Mouse (Mus musculus) limb, embryonic 13.5 days (tissue): ENCODE measurements at regions not wholly inside any gene's neighbourhood (a gene's known extent, or its start where the extent isn't known, plus 50 kb on each side); places are given as distances from the start of the nearest gene placed in this dataset.

Experiments used
- ATAC-seq: fragments of 200-750 bp; cut with Nextera tagmentation; 2 replicates; pipeline ENCODE4 v1.8.0; 2017; ENCODE audit warnings: low read depth, moderate number of reproducible peaks, moderate TSS enrichment; ENCODE audit not compliant: low FRiP score
- H3K27ac ChIP-seq: fragments of 300-500 bp; sonication (generic); 2 replicates; pipeline ENCODE4 v1.5.1; 2015; ENCODE audit warnings: inconsistent platforms, mild to moderate bottlenecking, moderate library complexity
- H3K27me3 ChIP-seq: fragments of 300-500 bp; sonication (generic); 2 replicates; pipeline ENCODE4 v1.6.1; 2015; ENCODE audit warnings: mild to moderate bottlenecking, inconsistent platforms
- H3K36me3 ChIP-seq: fragments of 300-500 bp; sonication (generic); 2 replicates; pipeline ENCODE4 v1.6.1; 2015; ENCODE audit warnings: inconsistent platforms, mild to moderate bottlenecking, moderate library complexity
- H3K4me1 ChIP-seq: fragments of 300-500 bp; sonication (generic); 2 replicates; pipeline ENCODE4 v1.6.1; 2015; ENCODE audit warnings: inconsistent platforms
- H3K4me2 ChIP-seq: fragments of 300-500 bp; sonication (generic); replicated peaks from 2 replicates; pipeline ENCODE4 v1.6.1; 2015; ENCODE audit warnings: inconsistent platforms, mild to moderate bottlenecking, moderate library complexity
- H3K4me3 ChIP-seq: fragments of 300-500 bp; sonication (generic); 2 replicates; pipeline ENCODE4 v1.5.1; 2015; ENCODE audit warnings: moderate library complexity, mild to moderate bottlenecking, inconsistent platforms
- H3K9ac ChIP-seq: fragments of 300-500 bp; sonication (generic); 2 replicates; pipeline ENCODE4 v1.6.1; 2015; ENCODE audit warnings: mild to moderate bottlenecking, inconsistent platforms
- H3K9me3 ChIP-seq: fragments of 300-500 bp; sonication (generic); 2 replicates; pipeline ENCODE4 v1.6.1; 2016; ENCODE audit warnings: inconsistent platforms
- WGBS: fragments of 180-500 bp; shearing (Covaris S2); methylation state at CpG from one replicate; pipeline ENCODE4 v1.1.7; 2015; 5-methylcytosine and 5-hydroxymethylcytosine counted together

GRCm38 (mm10) chr2:8756546-8756945 lies 1124.5 kb upstream of the 4930412O13Rik start:
- no peak overlapping the region for H3K4me2 ChIP-seq
- H3K9me3 ChIP-seq: no peaks in the 10 kb centered on the region
- no peaks in the 10 kb centered on the region for H3K36me3 ChIP-seq
- H3K27me3 ChIP-seq: no peaks in the 10 kb centered on the region
- ATAC-seq: no peak
- H3K9ac ChIP-seq: no peak overlapping the region
- WGBS: 57% methylated on average over 4 of the region's 4 CpGs
- no peak overlapping the region for H3K4me3 ChIP-seq
- H3K4me1 ChIP-seq: no peaks in the 10 kb centered on the region
- no peak overlapping the region for H3K27ac ChIP-seq

- Histone ChIP-seq H3K4me3 (no peak overlapping the region), H3K36me3 (no peaks in the 10 kb centered on the region), H3K27me3 (no peaks in the 10 kb centered on the region), H3K9ac (no peak overlapping the region), H3K4me1 (no peaks in the 10 kb centered on the region), H3K9me3 (no peaks in the 10 kb centered on the region), H3K27ac (no peak overlapping the region), H3K4me2 (no peak overlapping the region)
- no peak for ATAC-seq
- WGBS: 82% methylated on average over 4 of the region's 4 CpGs
These were observed 1110.4 kb upstream of the 4930412O13Rik start for GRCm38 (mm10) chr2:8770636-8771035.

- no peaks in the 10 kb centered on the region for H3K9me3 ChIP-seq
- H3K4me2 ChIP-seq: no peak overlapping the region
- no peaks in the 10 kb centered on the region for H3K27me3 ChIP-seq
- no peak for ATAC-seq
- no peak overlapping the region for H3K4me3 ChIP-seq
- no peaks in the 10 kb centered on the region for H3K4me1 ChIP-seq
- WGBS: 65% methylated on average over 7 of the region's 7 CpGs
- no peak overlapping the region for H3K27ac ChIP-seq
- H3K9ac ChIP-seq: no peak overlapping the region
- H3K36me3 ChIP-seq: no peaks in the 10 kb centered on the region
These were observed 1099.7 kb upstream of the 4930412O13Rik start for GRCm38 (mm10) chr2:8781152-8781935.

DNA sequence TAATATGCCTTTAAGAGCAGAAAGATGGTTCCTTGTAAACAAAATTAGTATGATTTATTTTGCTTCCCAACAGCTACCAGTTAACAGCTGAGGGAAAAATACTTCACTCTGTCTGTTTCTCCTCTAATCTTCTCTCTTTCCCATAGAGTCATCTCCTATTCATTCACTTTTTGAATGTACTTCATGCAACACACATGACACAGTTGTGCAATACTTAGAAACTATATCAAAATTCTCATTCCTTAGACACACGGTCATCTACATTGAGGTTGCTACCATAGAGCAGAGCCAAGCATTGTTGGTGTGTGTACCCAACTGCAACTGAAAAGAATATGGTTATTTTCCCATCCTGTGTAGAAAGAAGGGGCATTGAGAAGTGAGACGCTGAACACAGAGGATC lies 1098.8 kb upstream of the 4930412O13Rik start:
- Histone ChIP-seq H3K27ac (no peak overlapping the region), H3K4me3 (no peak overlapping the region), H3K27me3 (no peaks in the 10 kb centered on the region), H3K9me3 (no peaks in the 10 kb centered on the region), H3K36me3 (no peaks in the 10 kb centered on the region), H3K4me1 (no peaks in the 10 kb centered on the region), H3K9ac (no peak overlapping the region), H3K4me2 (no peak overlapping the region)
- WGBS: 88% methylated on average over 2 of the region's 2 CpGs
- no peak for ATAC-seq

DNA sequence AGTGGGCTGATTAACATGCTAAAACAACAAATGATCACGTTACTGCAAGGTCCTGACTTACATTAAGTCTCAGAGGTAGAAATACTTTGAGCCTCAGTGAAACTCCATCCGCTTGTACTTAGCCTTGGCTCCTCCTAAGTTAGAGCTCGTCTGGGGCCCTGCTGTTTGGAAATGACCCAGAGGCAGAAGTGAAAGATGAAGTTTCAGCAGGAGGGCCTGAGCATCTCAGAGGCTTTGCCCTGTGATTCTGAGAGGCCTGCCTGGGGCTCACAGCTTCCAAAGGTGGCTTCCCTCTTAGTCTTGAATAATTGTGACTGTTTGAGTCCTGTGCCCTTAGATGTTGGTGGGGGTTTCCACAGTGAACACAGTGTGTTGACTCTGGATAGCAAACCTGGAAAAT lies 1079.0 kb upstream of the 4930412O13Rik start:
- no peaks in the 10 kb centered on the region for H3K9me3 ChIP-seq
- H3K4me1 ChIP-seq: no peaks in the 10 kb centered on the region
- H3K9ac ChIP-seq: no peak overlapping the region
- no peak for ATAC-seq
- H3K36me3 ChIP-seq: no peaks in the 10 kb centered on the region
- no peak overlapping the region for H3K4me3 ChIP-seq
- H3K27me3 ChIP-seq: no peaks in the 10 kb centered on the region
- H3K27ac ChIP-seq: no peak overlapping the region
- no peak overlapping the region for H3K4me2 ChIP-seq
- 28% methylated on average over 3 of the region's 3 CpGs for WGBS

DNA sequence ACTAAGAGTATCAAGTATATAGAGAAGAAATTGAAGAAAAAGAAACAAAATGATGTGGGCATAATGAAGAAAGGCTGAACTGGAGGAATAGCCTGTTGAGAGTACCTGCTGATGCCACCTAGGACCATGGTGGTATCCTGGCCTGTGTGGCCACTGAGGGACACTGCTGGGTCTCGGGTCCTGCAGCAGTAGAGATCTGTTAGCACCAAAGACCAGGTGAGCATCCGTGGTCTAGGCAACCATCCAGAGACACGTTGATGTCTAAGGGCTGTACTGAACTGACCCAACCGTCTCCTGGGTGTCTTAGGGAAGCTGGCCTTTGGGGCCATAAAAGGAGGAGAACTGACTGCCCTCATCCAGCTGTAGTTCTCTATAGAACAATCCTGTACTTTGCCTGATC lies 1071.4 kb upstream of the 4930412O13Rik start:
- Histone ChIP-seq H3K27ac (no peak overlapping the region), H3K36me3 (no peaks in the 10 kb centered on the region), H3K4me1 (no peaks in the 10 kb centered on the region), H3K9ac (no peak overlapping the region), H3K4me3 (no peak overlapping the region), H3K4me2 (no peak overlapping the region), H3K9me3 (no peaks in the 10 kb centered on the region), H3K27me3 (no peaks in the 10 kb centered on the region)
- ATAC-seq: no peak
- 83% methylated on average over 4 of the region's 4 CpGs for WGBS

- 62% methylated on average over 5 of the region's 5 CpGs for WGBS
- H3K4me2 ChIP-seq: no peak overlapping the region
- no peaks in the 10 kb centered on the region for H3K27me3 ChIP-seq
- H3K9me3 ChIP-seq: no peaks in the 10 kb centered on the region
- no peaks in the 10 kb centered on the region for H3K4me1 ChIP-seq
- H3K36me3 ChIP-seq: no peaks in the 10 kb centered on the region
- no peak overlapping the region for H3K27ac ChIP-seq
- no peak overlapping the region for H3K9ac ChIP-seq
- ATAC-seq: no peak
- H3K4me3 ChIP-seq: no peak overlapping the region
These were observed 1062.9 kb upstream of the 4930412O13Rik start for GRCm38 (mm10) chr2:8818127-8818526.

DNA sequence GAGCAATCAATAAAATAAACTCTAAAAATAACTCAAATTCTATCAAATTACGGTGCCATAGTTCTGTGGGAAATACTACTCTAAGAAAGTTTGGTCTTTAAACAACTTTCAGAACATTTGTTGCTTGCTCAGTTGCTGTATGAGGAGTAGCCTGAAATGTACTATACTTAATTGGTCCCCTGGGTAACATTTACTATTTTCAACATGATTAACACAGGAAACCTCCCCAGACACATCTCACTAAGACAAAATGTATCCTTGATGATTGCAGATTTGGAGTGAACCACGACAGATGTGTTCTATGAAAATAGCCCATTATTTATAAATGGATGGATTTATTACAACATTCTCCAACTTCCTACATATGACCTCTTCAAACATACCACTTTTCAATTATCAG lies 1055.6 kb upstream of the 4930412O13Rik start:
- no peak overlapping the region for H3K9ac ChIP-seq
- 64% methylated on average over 2 of the region's 2 CpGs for WGBS
- no peak overlapping the region for H3K4me2 ChIP-seq
- ATAC-seq: no peak
- no peaks in the 10 kb centered on the region for H3K36me3 ChIP-seq
- no peaks in the 10 kb centered on the region for H3K27me3 ChIP-seq
- H3K9me3 ChIP-seq: no peaks in the 10 kb centered on the region
- no peak overlapping the region for H3K27ac ChIP-seq
- H3K4me1 ChIP-seq: no peaks in the 10 kb centered on the region
- H3K4me3 ChIP-seq: no peak overlapping the region
